Mouse (Mus musculus): ENCODE data around the gene Ppard.

Ppard gene

GRCm38 (mm10) chr17:28255651-28256050 lies 23.2 kb downstream of the Ppard start:
- WGBS = 46% methylated on average over 5 of the region's 5 CpGs

DNA sequence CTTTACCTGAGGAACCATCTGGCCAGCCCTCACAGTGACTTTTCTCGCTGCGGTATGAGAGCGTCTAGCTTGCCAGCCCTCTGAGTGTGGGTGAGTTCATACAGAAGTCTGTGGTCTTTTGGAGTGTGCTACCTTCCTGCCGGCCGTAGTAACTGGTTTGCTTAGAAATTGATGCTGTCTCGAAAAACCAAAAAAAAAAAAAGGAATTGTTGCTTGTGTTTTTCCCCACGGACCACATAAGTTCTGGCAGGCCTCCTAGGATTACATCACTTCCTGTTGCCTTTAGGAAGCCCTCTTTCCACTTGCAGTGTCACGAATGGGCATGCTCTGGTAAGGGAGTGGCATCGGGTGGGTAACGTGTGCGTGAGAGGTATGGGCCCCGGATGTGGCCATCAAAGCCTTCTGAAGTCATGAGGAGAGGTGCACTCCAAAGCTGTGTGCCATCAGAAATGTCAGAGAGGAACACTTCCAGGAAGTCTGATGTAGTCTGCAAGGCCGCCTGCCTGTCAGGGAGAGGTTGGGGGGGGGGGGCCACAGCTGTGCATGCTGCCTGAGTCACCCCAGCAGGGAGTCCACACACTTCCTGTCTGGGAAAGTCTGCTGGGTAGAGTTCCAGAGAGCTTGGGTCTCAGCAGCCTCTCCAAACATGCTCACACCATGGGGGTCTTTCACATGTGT lies 24.3 kb downstream of the Ppard start:
- 35% methylated on average over 13 of the region's 13 CpGs for WGBS

DNA sequence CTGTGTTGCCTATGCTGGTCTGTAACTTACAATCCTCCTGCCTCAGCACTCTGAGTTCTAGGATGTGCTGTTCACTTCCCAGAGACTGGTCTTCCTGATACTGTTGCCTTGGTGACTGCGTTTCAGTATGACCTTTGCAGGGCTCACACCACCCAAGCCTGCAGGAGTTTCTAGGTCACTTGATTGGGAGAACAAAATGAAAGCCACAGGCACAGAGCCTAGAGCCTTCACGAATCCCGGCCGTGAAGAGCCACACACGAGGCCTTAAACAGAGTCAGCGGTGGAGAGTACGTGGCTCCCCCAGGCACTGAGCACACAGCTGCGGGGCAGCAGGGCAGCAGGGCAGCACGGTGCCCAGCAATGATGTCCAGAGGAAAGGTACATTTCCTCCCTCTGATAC lies 25.8 kb downstream of the Ppard start:
- 80% methylated on average over 9 of the region's 9 CpGs for WGBS

DNA sequence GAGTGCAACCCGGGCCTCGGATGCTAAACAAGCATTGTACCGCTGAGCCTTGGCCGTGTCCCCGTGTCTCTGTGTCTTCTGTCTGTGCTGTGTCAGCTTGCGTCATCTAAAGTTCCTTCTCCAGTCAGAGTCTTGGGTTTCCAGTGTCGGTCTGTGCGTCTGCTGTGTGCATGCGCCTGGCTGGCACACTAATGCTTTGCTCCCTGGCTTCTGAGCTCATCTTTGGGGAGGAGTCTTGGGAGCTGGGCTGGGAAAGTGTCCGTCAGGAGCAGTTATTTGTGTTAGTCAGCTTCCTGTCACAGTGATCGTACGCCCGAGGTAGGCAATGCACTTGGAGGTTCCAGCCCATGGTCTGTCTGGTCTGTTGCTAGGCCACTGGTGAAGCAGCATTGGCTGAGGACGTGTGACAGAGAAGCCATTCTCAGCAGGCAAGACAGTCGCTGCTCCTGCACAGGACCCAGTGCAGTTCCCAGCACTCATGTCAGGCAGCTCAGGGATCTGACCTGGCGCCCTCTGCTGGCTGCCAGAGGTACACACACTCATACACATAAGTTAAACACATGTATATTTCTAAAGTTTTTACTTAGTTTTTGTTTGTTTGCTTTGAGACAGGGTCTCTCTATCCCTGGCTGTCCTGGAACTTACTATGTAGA lies 27.5 kb downstream of the Ppard start:
- WGBS = 75% methylated on average over 16 of the region's 16 CpGs

- 83% methylated on average over 9 of the region's 9 CpGs for WGBS
Observed at GRCm38 (mm10) chr17:28260543-28260909, 28.0 kb downstream of the Ppard start.

DNA sequence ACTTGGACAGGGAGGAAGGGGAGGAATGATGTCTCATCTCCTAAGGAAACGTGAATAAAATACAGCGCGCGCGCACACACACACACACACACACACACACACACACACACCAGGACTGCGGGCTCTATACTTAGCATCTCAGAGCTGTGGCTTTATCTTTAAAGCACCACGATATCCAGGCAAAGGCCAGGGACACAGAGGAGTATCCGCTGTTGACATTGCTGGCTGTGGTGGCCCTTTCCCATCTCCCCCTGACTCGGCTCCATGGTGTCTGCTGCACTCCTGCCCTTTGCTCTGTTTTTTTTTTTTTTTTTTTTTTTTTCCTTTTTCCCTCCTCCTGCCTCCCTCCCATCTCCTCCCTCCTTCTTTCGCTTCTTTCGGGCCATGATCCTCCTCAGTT lies 29.3 kb downstream of the Ppard start:
- WGBS = 62% methylated on average over 11 of the region's 11 CpGs

GRCm38 (mm10) chr17:28263181-28263894 lies 30.8 kb downstream of the Ppard start:
- 43% methylated on average over 13 of the region's 13 CpGs for WGBS

DNA sequence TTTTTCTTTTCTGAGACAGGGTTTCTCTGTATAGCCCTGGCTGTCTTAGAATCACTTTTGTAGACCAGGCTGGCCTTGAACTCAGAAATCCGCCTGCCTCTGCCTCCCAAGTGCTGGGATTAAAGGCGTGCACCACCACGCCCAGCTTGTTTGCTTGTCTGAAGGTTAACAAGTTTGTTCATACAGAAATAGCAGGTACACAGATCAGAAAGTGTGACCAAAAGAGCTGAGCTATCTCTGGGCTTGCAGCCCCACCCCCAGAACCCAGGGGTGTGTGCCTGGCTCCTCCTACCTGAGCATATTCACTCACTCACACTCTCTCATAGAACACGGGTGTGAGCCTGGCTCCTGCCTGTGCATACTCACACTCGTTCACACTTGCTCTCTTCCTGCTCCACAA lies 34.8 kb downstream of the Ppard start:
- 90% methylated on average over 5 of the region's 5 CpGs for WGBS

- 81% methylated on average over 13 of the region's 13 CpGs for WGBS
Observed at GRCm38 (mm10) chr17:28270165-28270564, 37.7 kb downstream of the Ppard start.

GRCm38 (mm10) chr17:28271537-28272266 lies 39.2 kb downstream of the Ppard start:
- WGBS = 72% methylated on average over 12 of the region's 12 CpGs

GRCm38 (mm10) chr17:28272281-28272680 lies 39.8 kb downstream of the Ppard start:
- 61% methylated on average over 9 of the region's 9 CpGs for WGBS

GRCm38 (mm10) chr17:28272837-28273236 lies 40.3 kb downstream of the Ppard start:
- 89% methylated on average over 6 of the region's 6 CpGs for WGBS

DNA sequence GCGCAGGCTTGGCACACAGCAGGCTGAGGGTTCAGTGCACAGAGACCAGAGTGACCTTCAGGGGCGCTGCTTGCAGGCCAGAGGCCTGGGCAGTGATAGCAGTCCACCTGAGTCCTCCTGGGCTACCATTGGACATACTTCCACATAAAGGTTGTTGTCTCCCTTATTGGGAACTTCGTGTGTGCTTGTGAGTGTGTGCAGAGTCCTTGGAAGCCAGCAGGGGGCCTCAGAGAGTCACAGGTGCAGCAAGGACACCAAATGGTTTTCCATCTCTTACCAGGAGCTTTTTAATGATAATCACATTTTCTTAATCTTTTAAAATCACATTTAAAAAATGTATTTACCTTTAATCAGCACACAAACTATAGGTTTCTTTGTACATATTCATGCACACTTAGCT lies 42.2 kb downstream of the Ppard start:
- 86% methylated on average over 3 of the region's 3 CpGs for WGBS

DNA sequence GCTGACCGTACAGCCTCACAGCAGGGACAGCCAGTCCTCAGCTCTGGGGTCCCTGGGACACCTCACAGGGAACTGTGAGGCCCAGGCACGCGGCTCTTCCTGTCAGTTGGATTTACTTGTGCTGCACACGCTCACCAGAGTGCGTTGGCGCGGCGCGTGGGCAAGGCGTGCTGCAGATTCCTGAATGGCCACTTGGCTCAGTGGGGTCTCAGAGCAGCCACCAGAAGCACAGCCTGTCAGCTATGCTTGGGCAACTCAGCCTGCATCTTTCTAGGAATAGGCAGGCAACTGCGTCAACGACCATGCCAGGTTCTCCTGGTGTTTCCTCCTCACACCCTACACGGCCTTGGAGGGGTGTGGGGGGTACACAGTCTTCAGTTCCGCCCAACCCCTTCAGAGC lies 44.7 kb downstream of the Ppard start:
- WGBS = 90% methylated on average over 14 of the region's 14 CpGs

GRCm38 (mm10) chr17:28277721-28278120 lies 45.2 kb downstream of the Ppard start:
- 62% methylated on average over 10 of the region's 10 CpGs for WGBS

DNA sequence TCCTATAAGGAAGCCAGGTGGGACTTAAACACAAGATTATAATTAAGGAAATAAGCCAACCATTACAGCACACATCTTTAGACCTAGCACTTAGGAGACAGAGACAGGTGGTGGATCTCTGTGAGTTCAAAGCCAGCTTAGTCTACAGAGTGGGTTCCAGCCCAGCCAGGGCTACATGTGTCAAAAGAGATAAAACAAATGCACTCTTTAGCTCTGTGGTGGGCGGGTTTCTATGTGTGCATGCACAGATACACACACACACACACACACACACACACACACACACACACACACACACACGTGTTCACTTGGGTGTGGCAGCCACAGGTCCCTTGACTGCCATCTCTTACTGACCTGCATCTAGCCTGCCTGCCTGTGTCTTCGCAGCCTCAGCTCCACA lies 45.7 kb downstream of the Ppard start:
- 85% methylated on average over 3 of the region's 3 CpGs for WGBS

GRCm38 (mm10) chr17:28279236-28279635 lies 46.7 kb downstream of the Ppard start:
- 63% methylated on average over 4 of the region's 4 CpGs for WGBS

- WGBS = 69% methylated on average over 15 of the region's 15 CpGs
Observed at GRCm38 (mm10) chr17:28279780-28280422, 47.4 kb downstream of the Ppard start.

DNA sequence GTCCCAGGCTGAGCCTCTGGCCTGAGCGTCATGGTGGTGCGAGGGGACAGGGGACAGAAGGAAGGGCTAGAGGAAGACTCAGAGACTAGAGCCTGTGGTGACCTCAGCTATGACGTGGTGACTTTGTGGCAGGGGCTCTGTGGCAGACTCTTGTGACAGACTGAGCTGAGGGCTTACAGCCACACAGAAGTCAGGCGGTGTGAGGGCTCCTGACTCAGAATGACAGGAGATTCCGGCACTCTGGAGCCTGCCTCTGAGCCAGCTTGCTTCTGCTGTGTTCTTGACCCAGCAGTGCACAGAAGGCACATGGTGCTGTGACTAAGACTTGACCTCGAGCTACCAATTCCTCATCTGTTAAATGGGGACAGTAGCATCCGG lies 47.9 kb downstream of the Ppard start:
- 79% methylated on average over 7 of the region's 7 CpGs for WGBS

DNA sequence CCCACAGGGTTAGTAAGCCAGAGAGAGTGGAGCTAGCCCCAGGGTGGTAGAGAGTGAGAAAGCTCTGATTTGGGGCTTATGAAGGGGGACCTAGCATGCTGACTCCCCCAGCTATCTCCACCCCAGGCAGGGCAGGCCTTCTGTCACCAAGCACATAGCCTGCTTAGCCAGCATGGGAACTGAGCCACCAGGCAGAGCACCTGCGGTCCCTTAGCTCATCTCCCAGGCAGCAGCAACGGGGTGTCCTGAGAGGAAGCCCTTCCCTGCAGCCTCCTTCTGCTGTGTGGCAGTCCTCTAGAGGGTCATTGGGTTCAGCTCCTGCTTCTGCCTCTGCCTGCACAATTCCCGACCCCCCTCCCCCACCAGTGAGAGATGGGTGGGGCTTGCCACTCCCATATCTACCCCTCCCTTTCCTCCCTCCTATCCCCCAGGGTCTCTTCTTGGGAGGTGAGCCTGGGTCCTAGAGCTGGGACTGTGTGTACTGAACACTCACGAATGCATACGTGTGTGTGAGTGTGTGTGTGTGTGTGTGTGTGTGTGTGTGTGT lies 48.4 kb downstream of the Ppard start:
- 76% methylated on average over 5 of the region's 5 CpGs for WGBS

DNA sequence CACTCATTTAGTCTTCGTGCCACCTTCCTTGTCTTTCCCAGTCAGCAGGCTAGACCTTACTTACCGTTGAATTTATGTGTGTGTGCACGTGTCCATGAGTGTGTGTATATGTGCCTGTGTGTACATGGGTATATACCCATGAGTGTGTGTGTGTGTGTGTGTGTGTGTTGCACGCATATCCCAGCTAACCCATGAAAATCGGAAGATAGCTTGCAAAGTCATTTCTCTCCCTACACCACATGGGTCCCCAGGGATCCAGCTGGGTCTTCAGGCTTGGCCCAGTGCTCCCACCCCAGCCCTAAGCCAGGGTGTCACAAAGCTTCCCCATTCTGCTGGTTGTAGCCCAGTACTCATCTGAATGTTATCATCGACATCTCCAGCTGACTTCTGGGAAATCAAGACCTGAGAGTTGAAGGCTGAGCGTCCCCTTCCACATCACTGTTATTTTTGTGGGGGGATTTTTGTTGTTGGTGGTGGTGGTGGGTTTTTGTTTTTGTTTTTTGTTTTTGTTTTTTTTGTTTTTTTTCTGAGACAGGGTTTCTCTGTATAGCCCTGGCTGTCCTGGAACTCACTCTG lies 49.5 kb downstream of the Ppard start:
- WGBS = 89% methylated on average over 7 of the region's 7 CpGs

Measured in cerebral cortex, adult 2 months (tissue).